Mouse (Mus musculus) retina, adult 2 months (tissue): ENCODE measurements around the gene Prune1.

ENCODE experiments used
- DNase-seq: peaks from one replicate; pipeline ENCODE4 v3.0.0-alpha.2; 2012; ENCODE audit warnings: low read depth, low spot score

The Prune1 gene

DNA sequence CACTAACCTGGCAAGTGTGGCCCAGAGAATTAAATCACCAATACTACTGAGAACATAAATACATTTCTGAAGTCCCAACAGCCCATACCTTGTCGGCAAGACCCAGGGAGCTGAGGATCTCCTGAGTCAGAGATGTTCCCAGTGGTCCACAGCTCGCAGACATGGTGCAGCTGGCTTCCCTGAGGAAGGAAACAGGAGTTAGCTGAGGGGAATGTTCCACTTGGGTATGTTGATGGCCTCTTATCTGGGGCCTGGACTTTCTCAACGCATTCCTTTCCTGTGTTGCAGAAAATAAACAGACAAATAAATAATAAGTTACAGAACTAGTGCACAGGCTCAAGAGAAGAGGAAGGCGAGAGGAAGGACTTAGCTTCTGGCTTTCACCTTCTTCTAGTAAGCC lies 24.4 kb upstream of the Prune1 start:
- DNase-seq = no peak

DNA sequence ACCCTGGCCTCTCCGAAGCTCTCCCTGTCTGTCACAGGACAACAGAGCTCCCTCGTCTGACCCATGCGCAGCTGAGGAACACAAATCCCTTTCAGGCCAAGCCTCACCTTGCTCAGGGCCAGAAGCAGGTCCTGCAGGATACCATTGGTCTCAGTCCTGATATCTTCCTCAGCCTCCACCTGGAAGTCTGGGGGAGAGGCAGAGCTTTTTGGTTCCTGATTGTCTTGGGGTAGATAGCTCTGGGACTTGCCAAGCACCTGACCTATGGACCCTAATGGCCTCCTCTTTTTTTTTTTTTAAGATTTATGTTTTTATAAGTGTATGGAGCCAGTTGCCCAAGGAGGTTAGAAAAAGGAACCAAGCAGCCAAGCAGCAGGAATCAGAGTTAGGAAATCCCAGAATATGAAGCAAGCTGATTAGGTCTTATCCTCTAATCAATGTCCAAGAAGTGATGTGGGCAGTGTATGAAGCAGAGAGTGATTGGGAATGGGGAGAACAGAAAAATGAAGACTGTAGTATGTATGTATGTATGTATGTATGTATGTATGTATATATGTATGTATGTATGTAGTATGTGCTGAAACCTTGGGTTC lies 19.4 kb upstream of the Prune1 start:
- no peak for DNase-seq

DNA sequence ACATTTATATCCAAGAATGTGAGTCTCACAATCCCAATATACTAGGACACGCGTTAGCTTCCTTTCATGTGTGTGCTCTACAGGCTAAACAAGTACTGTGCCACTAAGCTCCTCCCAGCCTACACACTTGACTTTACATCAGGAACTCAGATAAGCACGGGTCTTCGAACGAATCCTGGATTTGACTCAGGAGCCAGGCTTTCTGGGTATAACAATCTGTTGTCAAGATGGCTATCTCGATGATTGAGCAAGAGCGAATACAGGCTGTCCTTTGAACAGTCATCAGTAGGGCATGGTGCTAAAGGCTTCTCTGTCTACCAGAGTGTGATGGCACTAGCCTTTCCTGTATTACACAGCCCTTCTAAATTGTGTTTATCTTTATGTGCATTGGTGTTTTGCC lies 16.1 kb upstream of the Prune1 start:
- no peak for DNase-seq

DNA sequence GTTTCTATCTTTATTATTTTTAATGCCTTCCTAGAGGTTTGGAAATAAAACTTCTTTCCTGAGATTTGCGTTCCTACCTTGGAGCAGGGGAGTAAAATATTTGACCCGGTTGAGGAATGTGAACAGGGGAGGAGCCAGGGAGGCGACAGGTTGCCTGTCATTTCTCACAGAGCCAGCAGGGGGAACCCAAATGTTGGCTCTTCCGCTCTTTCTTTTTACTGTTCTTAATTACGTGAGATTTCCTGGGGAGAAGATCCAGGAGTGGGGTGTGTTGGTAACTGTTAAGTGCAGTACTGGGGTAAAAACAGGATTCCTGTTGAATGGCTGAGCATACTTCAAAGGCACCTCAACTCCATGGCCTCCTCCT lies 14.2 kb upstream of the Prune1 start:
- no peak for DNase-seq

DNA sequence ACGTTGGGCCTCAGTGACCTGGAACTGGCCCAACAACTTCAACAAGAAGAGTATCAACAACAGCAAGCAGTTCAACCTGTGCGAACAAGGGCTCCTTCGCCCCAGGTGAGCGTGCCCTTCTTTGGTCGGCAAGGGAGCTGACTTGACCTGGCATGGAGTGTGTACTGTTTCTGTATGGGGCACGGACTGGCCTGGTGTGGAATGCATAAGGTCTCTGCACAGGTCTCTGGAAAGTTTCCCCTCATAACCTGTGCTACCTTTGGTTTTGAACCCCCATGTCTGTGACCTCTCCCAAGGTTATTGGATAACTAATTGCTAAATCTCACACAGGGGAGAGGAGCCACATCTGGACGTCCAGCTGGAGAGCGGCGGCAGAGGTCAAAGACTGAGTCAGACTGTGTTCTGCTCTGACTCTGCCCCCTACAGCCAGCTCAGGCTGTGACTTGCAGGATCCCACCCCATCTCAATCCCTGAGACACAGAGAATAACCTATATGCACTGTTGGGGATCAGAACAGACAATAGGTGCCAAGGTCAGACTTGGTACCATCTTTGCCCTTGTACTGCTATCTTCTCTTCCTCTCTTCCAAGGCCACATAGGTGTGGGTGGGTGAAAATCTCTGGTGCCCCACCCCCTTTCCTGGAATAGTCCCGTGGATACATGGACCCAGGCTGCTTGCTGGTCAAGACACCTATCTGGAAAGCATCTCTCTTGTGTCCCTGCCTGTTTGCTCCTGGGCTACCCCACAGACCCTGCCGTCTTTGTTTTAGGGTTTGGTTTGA lies 13.6 kb upstream of the Prune1 start:
- no peak for DNase-seq

DNA sequence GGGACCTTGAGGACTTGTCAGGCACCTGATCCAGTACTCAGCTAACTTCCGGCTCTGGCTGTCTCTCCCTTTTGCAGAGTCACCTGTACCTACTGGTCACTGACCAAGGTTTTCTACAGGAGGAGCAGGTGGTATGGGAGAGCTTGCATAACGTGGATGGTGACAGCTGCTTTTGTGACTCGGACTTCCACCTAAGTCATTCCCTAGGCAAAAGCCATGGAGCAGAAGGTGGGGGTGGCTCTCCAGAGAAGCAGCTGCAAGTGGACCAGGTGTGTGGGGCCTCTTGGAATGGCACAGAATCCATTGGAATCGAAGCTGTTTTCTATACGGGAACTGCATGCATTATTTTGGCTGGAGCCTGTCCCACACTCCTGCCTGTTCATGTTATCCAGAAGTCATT lies 12.8 kb upstream of the Prune1 start:
- DNase-seq = no peak

DNA sequence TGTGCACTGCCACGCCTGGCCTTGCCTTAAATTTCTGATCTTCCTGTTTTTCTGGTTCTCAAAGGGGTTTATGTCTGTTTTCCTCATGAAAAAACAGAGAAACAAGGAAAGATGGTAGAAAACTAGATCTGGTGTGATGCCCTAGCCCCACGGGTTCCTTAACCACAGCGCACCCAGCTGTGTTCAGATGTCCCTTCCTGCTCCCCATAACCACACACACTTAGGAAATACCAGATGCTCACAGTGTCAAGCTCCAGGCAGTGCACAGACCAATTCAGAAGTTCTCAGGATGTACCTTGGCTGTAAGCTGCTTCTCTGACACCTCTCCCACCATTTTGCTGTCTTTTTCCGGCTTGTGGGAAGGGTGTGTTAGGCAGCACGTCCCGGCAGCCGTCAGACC lies 12.4 kb upstream of the Prune1 start:
- no peak for DNase-seq

DNA sequence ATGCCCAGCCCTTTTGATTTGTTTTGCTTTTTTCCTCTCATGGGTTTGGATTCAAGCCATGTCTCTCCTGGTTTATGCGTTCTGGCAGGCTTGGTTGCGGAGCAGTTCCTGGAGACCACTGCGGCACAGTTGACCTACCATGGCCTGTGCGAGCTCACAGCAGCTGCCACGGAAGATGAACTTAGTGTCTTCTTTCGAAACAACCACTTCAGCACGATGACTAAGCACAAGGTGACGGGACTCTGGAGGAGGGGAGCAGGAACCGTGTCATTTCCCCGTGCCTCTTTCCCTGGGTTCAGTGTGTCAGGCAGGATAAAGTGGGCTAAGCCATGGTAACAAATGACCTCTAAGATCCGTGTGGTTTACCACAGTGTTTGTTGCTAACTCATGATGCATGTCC lies 11.7 kb upstream of the Prune1 start:
- DNase-seq = no peak

DNA sequence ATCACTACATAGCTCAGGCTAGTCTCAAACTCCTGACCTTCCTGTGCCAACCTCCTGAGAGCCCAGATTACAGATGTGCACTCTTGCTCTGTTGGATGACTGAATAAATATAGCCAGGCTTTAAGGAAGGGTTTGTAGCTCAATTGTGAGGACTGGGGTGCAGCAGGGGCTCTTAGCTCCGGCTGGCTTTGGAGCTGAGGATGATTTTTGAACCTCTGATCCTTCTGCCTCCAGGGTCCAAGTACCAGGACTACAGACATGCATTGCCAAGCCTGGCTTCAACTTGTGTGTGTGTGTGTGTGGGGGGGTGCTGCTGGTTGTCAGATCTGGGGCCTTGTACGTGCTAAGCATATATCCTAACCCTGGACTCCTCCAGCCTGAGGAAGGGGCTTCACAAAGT lies 11.0 kb upstream of the Prune1 start:
- DNase-seq = no peak

DNA sequence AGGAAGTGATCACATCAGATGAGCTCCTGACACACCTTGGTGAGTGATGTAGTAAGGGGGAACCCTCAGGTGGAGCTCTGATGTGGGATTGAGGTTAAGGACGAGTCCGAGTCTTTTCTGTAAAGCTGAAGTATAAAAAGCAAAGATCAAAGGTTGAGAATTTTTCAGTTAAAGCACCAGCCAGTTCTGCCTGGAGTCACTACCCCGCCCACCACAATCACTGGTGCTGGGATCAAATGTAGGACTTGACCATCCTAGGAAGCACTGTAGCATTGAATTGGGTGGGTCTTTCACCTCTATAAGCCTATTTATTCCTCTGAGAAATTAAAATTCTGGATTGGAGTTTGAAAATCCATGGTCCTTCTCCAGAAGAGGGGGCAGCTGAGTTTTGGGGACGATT lies 9.2 kb upstream of the Prune1 start:
- no peak for DNase-seq

DNA sequence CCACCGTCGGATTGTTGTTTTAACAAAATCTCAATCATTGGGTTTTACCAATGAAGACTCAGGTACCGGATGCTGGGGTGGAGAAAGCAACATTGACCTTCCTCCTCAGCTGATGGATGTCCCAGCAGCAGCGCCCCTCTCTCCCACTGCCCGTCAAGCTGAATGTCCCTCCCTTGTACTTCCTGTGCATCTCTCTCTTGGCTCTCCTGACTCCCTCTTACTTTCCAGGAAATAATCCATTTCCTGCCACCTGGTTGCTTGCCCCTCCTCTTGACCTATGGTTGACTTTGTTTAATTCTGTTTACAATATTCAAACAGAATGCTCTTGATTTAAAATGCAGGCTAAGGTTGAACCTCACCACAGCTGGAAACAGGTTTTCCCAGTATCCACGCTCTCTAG lies 8.3 kb upstream of the Prune1 start:
- DNase-seq = no peak

DNA sequence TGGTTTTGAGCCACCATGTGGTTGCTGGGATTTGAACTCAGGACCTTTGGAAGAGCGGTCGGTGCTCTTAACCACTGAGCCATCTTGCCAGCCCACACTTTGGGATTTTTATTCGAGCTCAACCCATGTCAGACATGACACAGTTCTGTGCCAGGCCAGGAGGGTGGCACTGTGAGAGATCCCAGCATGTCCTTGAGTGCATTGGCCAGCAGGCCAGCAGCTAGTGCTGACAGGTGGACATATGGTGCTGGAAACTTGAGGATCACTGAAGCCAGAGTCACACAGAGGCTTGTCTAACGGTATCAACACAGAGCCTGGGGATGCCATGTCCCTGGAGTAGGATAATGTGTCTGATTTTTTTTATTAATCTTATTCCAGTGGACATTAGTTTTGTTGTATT lies 7.5 kb upstream of the Prune1 start:
- DNase-seq = no peak

DNA sequence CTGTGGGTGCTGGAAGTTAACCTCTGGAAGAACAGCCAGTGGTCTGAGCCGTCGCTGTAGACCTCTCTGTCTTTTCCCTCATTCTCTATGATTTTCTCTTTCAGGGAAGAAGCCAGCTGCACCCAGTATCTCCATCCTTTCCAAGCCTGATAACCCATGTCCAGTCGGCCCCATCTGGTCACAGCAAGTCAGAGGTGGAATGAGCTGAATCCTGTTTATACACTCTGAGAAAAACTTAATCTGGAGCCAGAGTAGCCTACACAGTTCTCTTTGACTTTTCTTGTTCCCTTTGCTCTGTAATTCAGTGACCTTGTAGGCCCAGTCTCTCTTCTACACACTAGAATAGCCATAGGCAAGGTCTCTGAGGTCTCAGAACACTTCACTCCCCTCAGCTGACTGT lies 5.7 kb upstream of the Prune1 start:
- DNase-seq = no peak

DNA sequence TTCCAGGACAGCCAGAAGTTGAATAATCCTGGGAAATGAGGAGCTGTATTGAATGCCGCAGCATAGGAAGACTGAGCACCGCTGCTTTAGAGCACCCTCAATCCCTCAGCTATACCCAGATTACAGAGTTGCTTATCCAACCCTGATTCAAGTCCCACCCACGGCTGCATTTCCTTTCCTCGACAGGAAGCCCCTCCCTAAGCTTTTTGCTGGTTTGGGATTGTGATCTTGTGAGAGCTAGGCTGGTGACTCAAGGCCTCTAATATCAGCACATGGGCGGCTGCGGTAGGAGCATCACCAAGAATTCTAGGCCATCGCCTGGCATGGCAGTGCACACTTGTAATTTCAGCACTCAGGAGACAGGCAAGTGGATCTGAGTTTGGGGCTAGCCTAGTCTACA lies 4.6 kb upstream of the Prune1 start:
- DNase-seq = no peak

DNA sequence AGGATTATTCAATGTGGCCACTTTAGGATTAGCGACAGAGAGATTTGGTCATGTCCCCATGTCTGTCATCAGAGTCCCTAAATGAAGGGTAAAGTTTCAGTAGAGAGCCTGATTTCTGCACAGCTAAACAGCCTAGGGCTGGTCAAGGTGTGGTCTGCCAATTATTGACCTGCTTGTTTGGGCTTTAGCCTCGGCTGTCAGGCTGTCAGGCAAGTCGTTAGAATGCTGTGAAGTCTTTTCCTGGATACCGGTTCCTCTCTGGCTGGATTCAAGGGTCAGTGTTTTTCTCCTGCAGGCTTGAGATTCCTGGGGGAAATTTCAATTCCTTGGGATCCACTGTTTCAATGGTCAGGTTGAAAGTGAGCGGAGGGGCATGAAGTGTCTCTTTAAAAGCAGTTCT lies 4.1 kb upstream of the Prune1 start:
- DNase-seq = no peak

DNA sequence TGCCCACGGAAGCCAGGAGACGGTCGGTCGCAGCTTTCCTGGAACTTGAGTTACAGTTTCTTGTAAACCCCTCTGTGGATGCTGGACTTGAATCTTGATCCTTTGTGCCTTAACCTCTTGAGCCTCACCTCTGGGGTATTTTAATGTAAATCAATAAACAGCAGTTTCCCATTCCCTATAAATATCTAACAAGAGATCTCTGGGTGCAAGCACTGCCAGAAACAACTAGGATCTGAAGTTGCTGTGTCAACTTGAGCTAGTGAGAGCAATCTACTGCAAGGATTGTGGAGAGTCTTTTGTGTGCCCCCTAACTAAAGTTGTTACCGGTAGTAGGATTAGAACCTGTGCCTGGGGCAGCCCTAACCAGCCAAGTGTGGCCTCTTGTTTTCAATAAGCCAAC lies 3.5 kb upstream of the Prune1 start:
- no peak for DNase-seq

DNA sequence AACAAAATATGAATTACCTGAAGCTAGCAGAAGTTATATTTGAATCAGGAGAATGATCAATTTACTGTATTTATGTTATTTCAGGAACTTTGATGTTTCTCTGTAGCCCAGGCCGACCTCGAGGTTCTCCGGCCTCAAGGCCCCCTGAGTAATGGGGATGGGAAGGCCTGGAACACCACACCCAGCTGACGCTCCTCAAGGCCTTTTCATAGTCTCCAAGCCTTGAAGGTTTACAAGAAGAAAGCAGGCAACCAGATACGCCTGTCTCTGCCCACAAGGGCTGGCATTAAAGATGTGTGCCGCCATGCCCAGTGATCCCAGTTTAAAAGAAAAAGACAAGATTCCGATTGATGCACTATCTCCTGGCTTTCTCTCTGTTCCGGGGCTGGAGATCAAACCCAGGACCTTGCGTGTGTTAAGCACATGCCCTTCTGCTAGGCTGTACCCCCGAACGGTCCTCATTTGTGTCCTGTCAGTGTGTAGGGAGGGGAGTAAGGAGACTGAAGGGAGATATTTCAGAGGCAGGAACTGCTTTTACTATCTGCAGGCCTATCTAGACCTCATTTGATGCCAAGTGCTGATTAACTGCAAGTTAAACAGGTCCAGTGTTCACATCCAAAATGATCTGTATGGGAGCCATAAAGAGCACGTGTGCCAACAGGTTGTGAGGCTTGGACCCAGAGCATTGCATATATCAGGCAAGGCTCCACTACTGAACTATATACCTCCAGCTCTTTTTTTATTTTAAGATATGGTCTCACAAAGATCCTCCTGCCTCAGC lies 2.8 kb upstream of the Prune1 start:
- no peak for DNase-seq

DNA sequence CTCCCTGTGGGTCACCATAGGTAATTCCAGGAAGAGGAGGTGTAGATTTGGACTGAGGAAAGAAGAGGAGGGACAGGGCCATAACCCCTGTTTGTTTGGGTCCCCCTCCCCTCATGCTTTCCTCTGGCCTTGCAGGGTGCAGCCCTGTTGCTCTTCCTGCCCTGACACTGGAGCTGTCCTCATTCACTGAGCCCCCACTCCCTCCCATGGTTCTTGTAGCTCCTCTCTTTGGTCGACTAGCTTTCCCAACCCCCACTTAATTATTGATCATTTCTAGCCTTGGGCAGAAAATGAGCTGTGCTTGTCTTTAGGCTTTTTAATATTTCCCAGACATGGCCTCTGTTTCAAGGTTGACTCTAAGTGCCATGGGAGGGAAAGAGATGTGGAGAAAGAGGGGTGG lies 2.2 kb upstream of the Prune1 start:
- no peak for DNase-seq

DNA sequence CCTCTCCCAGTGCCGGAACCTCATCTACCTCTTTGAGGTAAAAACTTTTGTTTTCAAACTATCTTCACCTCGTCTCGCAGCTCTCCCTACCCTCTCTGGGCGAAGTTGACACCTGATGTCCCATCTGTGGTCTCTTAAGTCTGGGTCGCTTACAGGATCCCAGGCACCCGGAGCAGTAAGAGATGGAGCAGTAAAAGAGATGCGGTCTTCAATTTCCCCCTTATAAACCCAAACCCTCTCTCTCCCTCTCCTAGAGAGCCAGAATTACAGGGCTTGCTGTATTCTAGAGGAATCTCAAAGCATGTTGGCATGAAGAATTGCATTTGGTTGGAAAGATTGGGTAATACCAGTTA lies 1.7 kb upstream of the Prune1 start:
- no peak for DNase-seq

DNA sequence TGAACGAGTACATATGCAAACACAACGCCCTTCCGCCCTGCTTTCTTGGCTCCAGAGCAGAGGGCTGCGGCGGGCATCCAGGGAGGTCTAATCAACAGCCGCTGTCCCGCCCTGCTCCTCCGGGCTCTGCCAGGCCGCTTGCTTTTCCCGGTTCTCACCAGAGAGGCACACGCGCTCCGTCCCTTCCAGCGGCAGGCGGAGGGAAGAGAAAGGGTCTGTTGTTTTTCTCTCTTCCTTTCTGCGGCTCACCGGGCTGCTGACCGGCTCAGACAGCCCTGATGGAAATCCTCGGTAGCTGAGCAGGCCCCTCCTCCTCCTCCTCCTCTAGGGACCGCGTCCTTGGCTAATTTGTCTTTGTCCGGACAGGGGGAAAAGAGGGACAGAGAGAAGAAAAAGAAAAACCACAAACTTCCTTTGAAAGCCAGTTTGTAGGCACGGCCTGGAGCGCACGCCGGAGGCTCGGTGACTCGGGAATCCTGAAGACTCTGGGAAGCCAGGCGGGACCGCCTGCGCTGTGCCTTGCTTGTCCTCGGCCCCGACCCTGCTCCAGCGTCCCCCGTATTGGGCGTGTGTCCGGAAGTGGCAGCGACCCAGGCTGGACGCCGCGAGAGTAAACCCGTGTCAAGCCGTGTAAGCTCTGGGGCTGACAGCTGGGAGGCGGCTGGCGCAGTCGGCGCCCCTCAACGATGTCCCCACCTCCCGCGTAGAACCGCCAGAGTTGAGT lies 1.2 kb upstream of the Prune1 start:
- DNase-seq = peak; percentile 50

DNA sequence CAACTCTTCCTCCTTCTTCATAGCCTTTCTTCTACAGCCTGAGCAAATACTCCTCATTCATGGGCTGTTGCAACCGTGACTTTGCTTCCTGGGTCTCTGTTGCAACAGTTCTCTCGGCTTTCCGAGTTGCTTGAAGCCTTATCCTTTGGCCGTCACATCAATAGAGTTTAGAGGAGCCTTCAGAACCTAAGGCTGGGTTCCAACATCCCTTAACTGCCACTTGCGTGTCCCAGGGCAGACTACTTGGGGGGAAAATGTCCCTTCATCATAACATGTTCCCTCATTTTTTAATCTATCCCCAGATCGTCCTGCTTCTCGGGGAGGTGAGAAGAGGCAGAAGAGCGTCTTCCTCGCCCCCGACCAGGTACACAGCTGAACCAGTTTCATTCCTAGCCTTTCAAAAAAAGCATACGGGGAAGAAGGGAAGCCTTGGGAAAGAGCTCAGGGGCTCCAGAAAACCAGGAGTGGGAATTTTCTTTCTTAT lies 547 bp upstream of the Prune1 start:
- no peak for DNase-seq

DNA sequence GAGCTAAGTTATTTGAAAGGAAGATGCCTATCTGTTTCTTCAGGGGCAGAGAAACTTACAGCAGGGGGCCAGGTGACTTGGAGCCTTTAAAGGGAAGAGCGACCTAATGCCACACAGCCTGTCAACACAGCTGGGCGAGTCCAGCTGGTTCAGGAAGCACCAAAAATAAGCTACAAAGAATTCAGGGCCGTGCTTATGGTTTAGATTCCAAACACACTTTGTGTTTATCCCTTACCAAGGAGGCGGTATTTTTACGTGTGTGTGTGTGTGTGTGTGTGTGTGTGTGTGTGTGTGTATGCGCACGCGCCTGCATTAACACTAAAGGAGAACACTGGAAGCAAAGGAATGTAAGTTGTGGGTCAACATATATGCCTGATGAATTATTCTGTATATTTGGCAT lies 1.1 kb downstream of the Prune1 start:
- DNase-seq = no peak
